In the genomic region with DNA sequence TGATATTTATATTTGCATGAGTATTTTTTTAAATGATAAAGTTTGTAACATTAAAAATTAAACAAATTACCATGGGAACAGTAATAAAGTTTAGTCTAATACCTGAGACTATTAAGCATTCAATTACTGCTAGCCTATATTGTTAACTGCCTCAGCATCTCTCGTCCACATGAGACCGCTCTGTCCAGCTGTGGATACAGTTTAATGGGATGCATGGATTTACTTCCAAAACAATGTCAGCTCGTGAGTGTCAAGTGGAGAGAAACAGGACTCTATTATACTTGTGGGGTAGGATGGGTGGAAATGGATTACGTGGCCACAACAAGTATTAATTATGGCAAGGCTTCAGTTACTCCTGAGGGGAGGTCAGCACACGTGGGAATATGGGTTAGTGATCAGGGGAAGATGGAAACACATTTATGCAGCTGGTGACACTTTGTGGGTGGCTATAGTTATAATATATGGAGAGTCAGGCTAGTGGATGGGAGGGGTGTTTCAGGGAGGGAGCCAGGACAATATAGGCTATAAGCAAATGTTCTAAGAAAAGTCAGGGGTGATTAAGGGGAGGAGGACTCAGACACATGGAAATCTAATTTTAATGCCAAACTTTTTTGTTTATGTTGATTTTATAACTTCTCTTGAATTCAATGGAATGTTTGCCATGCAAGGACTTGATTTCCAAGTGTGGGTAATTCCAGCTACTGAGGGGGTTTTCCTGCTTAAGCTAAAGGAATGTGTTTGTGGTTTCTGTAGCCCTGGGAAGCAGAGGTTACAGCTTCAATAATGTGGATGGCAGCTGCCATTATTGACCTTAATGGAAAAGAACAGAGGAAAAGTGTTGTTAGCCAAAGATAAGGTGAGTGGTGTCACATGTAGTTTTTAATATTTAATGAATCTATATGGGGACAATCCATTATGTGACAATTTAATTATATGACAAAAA, we compare ENCODE assay signal across 19 mouse cellular contexts.
DNase-seq lines count a peak whose midpoint lies in the region; ATAC-seq lines count a peak whose summit lies in the region.
"Had no signal": no experiment of that assay in that cellular context is flagged by ENCODE, and none has a peak within 500 bp of the region (broad histone marks: within the 10 kb centered on the region; RNA-seq: fewer than 3 reads in every experiment).

No protein-coding gene starts in this region.

- H3K36me3 ChIP-seq in hindbrain, embryonic 12.5 days, result no peaks in the 10 kb centered on the region
- H3K36me3 ChIP-seq in hindbrain, embryonic 14.5 days (replicated peaks; ENCODE audit: control insufficient read depth, insufficient read depth), result no peaks in the 10 kb centered on the region
- H3K36me3 ChIP-seq in limb, embryonic 13.5 days, result no peaks in the 10 kb centered on the region
- H3K36me3 ChIP-seq: heart, embryonic 15.5 days; hindbrain, embryonic 15.5 days had no signal

- H3K27ac ChIP-seq in hindbrain, embryonic 12.5 days, result no peak overlapping the region
- no peak overlapping the region for H3K27ac ChIP-seq in hindbrain, embryonic 14.5 days
- peak overlapping the region; percentile 58; the same call in 1 of the 2 replicates for H3K27ac ChIP-seq in limb, embryonic 13.5 days
- H3K27ac ChIP-seq: heart, embryonic 15.5 days; hindbrain, embryonic 15.5 days; macrophage had no signal

- 46% methylated on average over 5 of the region's 5 CpGs for WGBS in hindbrain, embryonic 12.5 days
- WGBS in hindbrain, embryonic 14.5 days, result 45% methylated on average over 5 of the region's 5 CpGs
- 10% methylated on average over 5 of the region's 5 CpGs for WGBS in limb, embryonic 13.5 days

- no peak overlapping the region for H3K4me3 ChIP-seq in hindbrain, embryonic 12.5 days
- no peak overlapping the region for H3K4me3 ChIP-seq in hindbrain, embryonic 14.5 days (replicated peaks; ENCODE audit: low read length)
- H3K4me3 ChIP-seq in limb, embryonic 13.5 days, result no peak overlapping the region
- H3K4me3 ChIP-seq: heart, embryonic 15.5 days; hindbrain, embryonic 15.5 days had no signal

- DNase-seq in hindbrain, embryonic 14.5 days (ENCODE audit: low spot score), result no peak
- peak; percentile 24 for DNase-seq in retina, embryonic 14.5 days (ENCODE audit: low spot score)
- no peak for DNase-seq in retina, postnatal 1 day
- DNase-seq in urinary bladder, adult 2 months (ENCODE audit: low spot score), result no peak
- DNase-seq: B cell, adult 2 months; cerebellum, adult 11 months; cerebellum, postnatal 36 days; heart, adult 18-20 months; kidney, adult 2 months; layer of hippocampus, adult 9-11 months; right cerebral cortex, adult 18-20 months; spleen, adult 18-20 months had no signal

- H3K27me3 ChIP-seq in hindbrain, embryonic 12.5 days, result no peaks in the 10 kb centered on the region
- H3K27me3 ChIP-seq in hindbrain, embryonic 14.5 days (ENCODE audit: control insufficient read depth, insufficient read depth, low read length), result no peaks in the 10 kb centered on the region
- no peaks in the 10 kb centered on the region for H3K27me3 ChIP-seq in limb, embryonic 13.5 days
- H3K27me3 ChIP-seq: heart, embryonic 15.5 days; hindbrain, embryonic 15.5 days had no signal

- ATAC-seq in hindbrain, embryonic 12.5 days (ENCODE audit: low FRiP score), result peak; percentile 61
- ATAC-seq in hindbrain, embryonic 14.5 days (ENCODE audit: low FRiP score), result no peak
- ATAC-seq in limb, embryonic 13.5 days (ENCODE audit: low FRiP score, low read depth), result peak; percentile 84
- ATAC-seq in cerebellum, adult (ENCODE audit: insufficient number of reproducible peaks, low FRiP score, low TSS enrichment), result no peak
- ATAC-seq: forebrain, embryonic 16.5 days had no signal

- no peaks in the 10 kb centered on the region for H3K9me3 ChIP-seq in hindbrain, embryonic 12.5 days (replicated peaks)
- H3K9me3 ChIP-seq in hindbrain, embryonic 14.5 days (ENCODE audit: control insufficient read depth, low read length), result no peaks in the 10 kb centered on the region
- no peaks in the 10 kb centered on the region for H3K9me3 ChIP-seq in limb, embryonic 13.5 days
- H3K9me3 ChIP-seq: heart, embryonic 15.5 days; hindbrain, embryonic 15.5 days had no signal

- no peak overlapping the region for H3K4me2 ChIP-seq in hindbrain, embryonic 12.5 days (replicated peaks)
- H3K4me2 ChIP-seq in hindbrain, embryonic 14.5 days (replicated peaks), result no peak overlapping the region
- peak overlapping the region; percentile 27 for H3K4me2 ChIP-seq in limb, embryonic 13.5 days (replicated peaks)
- H3K4me2 ChIP-seq: heart, embryonic 15.5 days; hindbrain, embryonic 15.5 days had no signal

- H3K4me1 ChIP-seq in hindbrain, embryonic 12.5 days, result no peaks in the 10 kb centered on the region
- H3K4me1 ChIP-seq in hindbrain, embryonic 14.5 days (replicated peaks; ENCODE audit: control insufficient read depth, insufficient read depth, low read length), result no peaks in the 10 kb centered on the region
- peaks cover 17% of the 10 kb centered on the region for H3K4me1 ChIP-seq in limb, embryonic 13.5 days
- H3K4me1 ChIP-seq: heart, embryonic 15.5 days; hindbrain, embryonic 15.5 days had no signal

- H3K9ac ChIP-seq in hindbrain, embryonic 12.5 days, result no peak overlapping the region
- H3K9ac ChIP-seq in hindbrain, embryonic 14.5 days, result no peak overlapping the region
- H3K9ac ChIP-seq in limb, embryonic 13.5 days, result no peak overlapping the region
- H3K9ac ChIP-seq: heart, embryonic 15.5 days; hindbrain, embryonic 15.5 days had no signal

Comparison
In these comparisons a context has a peak if more than half of its experiments do, and no peak if none do; other contexts are left out.
1. ATAC-seq: peak in hindbrain, embryonic 12.5 days (single experiment) and limb, embryonic 13.5 days (single experiment); none in hindbrain, embryonic 14.5 days (single experiment) and cerebellum, adult (single experiment).